Mouse (Mus musculus) stomach, postnatal 0 days (tissue): Measurements from ENCODE around the gene H2al1e. TPM values are rescaled to one million over a fixed set of nuclear protein-coding genes. Genes with fewer than 3 reads are reported as not detected.

Source experiments
- ATAC-seq: fragments of 200-750 bp; cut with Nextera tagmentation; 2 replicates; pipeline ENCODE4 v1.8.0; 2017; ENCODE audit not compliant: low FRiP score, low TSS enrichment
- DNase-seq: peaks from one replicate; pipeline ENCODE4 v3.0.0-alpha.2; 2016; ENCODE audit warnings: low spot score
- H3K27ac ChIP-seq: fragments of 300-500 bp; sonication (generic); replicated peaks from 2 replicates; pipeline ENCODE4 v1.5.1; 2014; ENCODE audit warnings: mild to moderate bottlenecking, control low read depth
- H3K27me3 ChIP-seq: fragments of 300-500 bp; sonication (generic); 2 replicates; pipeline ENCODE4 v1.6.1; 2014; ENCODE audit warnings: low read length; ENCODE audit not compliant: control insufficient read depth, insufficient read depth
- H3K36me3 ChIP-seq: fragments of 300-500 bp; sonication (generic); 2 replicates; pipeline ENCODE4 v1.6.1; 2014; ENCODE audit warnings: low read length, mixed read lengths; ENCODE audit not compliant: control insufficient read depth, insufficient read depth
- H3K4me1 ChIP-seq: fragments of 300-500 bp; sonication (generic); replicated peaks from 2 replicates; pipeline ENCODE4 v1.6.1; 2014; ENCODE audit warnings: antibody characterized with exemption; ENCODE audit not compliant: control insufficient read depth, insufficient read depth
- H3K4me2 ChIP-seq: fragments of 300-500 bp; sonication (generic); replicated peaks from 2 replicates; pipeline ENCODE4 v1.6.1; 2014; ENCODE audit warnings: low read depth, mild to moderate bottlenecking, control low read depth, moderate library complexity
- H3K4me3 ChIP-seq: fragments of 300-500 bp; sonication (generic); 2 replicates; pipeline ENCODE4 v1.5.1; 2014; ENCODE audit warnings: low read depth, low read length, control low read depth
- H3K9ac ChIP-seq: fragments of 300-500 bp; sonication (generic); 2 replicates; pipeline ENCODE4 v1.6.1; 2014; ENCODE audit warnings: mild to moderate bottlenecking, low read length, control low read depth, mixed read lengths
- H3K9me3 ChIP-seq: fragments of 300-500 bp; sonication (generic); 2 replicates; pipeline ENCODE4 v1.6.1; 2016; ENCODE audit warnings: low read length; ENCODE audit not compliant: control insufficient read depth
- CTCF ChIP-seq: IDR thresholded peaks from 2 replicates; pipeline ENCODE4 v1.5.1; 2016; ENCODE audit warnings: antibody characterized with exemption, low read depth, mild to moderate bottlenecking, moderate library complexity
- EP300 ChIP-seq: optimal IDR thresholded peaks from 2 replicates; pipeline ENCODE3; 2016; ENCODE audit warnings: antibody characterized with exemption
- WGBS: fragments of 180-500 bp; shearing (Covaris S2); extraction: QIAGEN DNeasy Blood & Tissue Kit; methylation state at CpG from one replicate; pipeline ENCODE4 v1.1.7; 2014; 5-methylcytosine and 5-hydroxymethylcytosine counted together
- polyA plus RNA-seq: library from polyadenylated mRNA; unstranded; fragments of >200 nt; fragmentation: Nextera tagmentation; extraction: Ambion mirVana; gene quantifications from 2 replicates; pipeline ENCODE4 v1.2.1, GENCODE M21; 2015

Gene H2al1e
- polyA plus RNA-seq, 1 experiment from 2014 or later = not detected

- DNase-seq (no peak), ATAC-seq (no peak)
- Histone ChIP-seq H3K36me3 (no peaks in the 10 kb centered on the region), H3K4me1 (no peaks in the 10 kb centered on the region), H3K4me3 (no peak overlapping the region), H3K9ac (no peak overlapping the region), H3K9me3 (no peaks in the 10 kb centered on the region), H3K27ac (no peak overlapping the region), H3K27me3 (no peaks in the 10 kb centered on the region), H3K4me2 (no peak overlapping the region)
- 93% methylated on average over 2 of the region's 2 CpGs for WGBS
- no peak for TF ChIP-seq CTCF
- TF ChIP-seq EP300 = no peak
Observed at GRCm38 (mm10) chrX:11361261-11361660, 49.5 kb downstream of the H2al1e start.

Other genes starting within 250 kb of the H2al1e start
- not detected in 2 replicates for gene H2al1a, start 12.7 kb upstream of the H2al1e start, polyA plus RNA-seq
- not detected in 2 replicates for gene H2al1b, start 9.5 kb upstream of the H2al1e start, polyA plus RNA-seq
- gene H2al1c, start 6.3 kb upstream of the H2al1e start, polyA plus RNA-seq = not detected in 2 replicates
- not detected in 2 replicates for gene H2al1d, start 3.1 kb upstream of the H2al1e start, polyA plus RNA-seq
- gene H2al1f, start 3.2 kb downstream of the H2al1e start, polyA plus RNA-seq = not detected in 2 replicates
- gene H2al1g, start 6.3 kb downstream of the H2al1e start, polyA plus RNA-seq = not detected in 2 replicates
- not detected in 2 replicates for gene H2al1h, start 9.6 kb downstream of the H2al1e start, polyA plus RNA-seq
- gene H2al1i, start 12.7 kb downstream of the H2al1e start, polyA plus RNA-seq = not detected in 2 replicates
- gene H2al1j, start 15.9 kb downstream of the H2al1e start, polyA plus RNA-seq = not detected in 2 replicates